Mouse (Mus musculus): ENCODE results near the gene Fiz1. TPM values are rescaled to one million over a fixed set of nuclear protein-coding genes. Genes with fewer than 3 reads are reported as not detected.

Fiz1 gene
- total RNA-seq, 4 experiments from 2014 or later: 22.4 to 25.7 (median 24.6) TPM

Other genes with a start within 250 kb of the Fiz1 start
- gene Fam71e2, start 243.4 kb downstream of the Fiz1 start, total RNA-seq (2022): not detected
- not detected for gene Il11, start 231.8 kb downstream of the Fiz1 start, total RNA-seq (2022)
- not detected for gene Tmem190, start 231.8 kb downstream of the Fiz1 start, total RNA-seq (2022)
- 10 to 100 TPM in 1 of 4 experiments, 1 to 10 TPM in 3; 6.0 to 12.3 (median 7.4) TPM for gene Tmem238, start 225.0 kb downstream of the Fiz1 start, total RNA-seq (2022)
- 100 to 1,000 TPM; 347 to 558 (median 433) TPM for gene Rpl28, start 221.8 kb downstream of the Fiz1 start, total RNA-seq (2022)
- gene Ube2s, start 202.1 kb downstream of the Fiz1 start, total RNA-seq (2022): 100 to 1,000 TPM in 1 of 4 experiments, 10 to 100 TPM in 3; 92.3 to 102 (median 95.8) TPM
- not detected for gene Shisa7, start 170.0 kb downstream of the Fiz1 start, total RNA-seq (2022)
- gene Isoc2b, start 144.4 kb downstream of the Fiz1 start, total RNA-seq (2022): 1 to 10 TPM; 3.5 to 5.0 (median 3.8) TPM
- gene Isoc2a, start 137.5 kb downstream of the Fiz1 start, total RNA-seq (2022): 10 to 100 TPM; 23.6 to 32.4 (median 28.2) TPM
- under 1 TPM in 3 of 4 experiments, not detected in 1; 0.29 to 0.81 (median 0.48) TPM for gene Gm36210, start 108.2 kb downstream of the Fiz1 start, total RNA-seq (2022)
- gene Zfp628, start 99.5 kb downstream of the Fiz1 start, total RNA-seq (2022): 10 to 100 TPM in 2 of 4 experiments, 1 to 10 TPM in 2; 8.3 to 10.7 (median 9.7) TPM
- 1 to 10 TPM; 4.2 to 5.2 (median 4.6) TPM for gene Nat14, start 92.7 kb downstream of the Fiz1 start, total RNA-seq (2022)
- 1 to 10 TPM; 1.9 to 4.6 (median 2.5) TPM for gene Ssc5d, start 88.9 kb downstream of the Fiz1 start, total RNA-seq (2022)
- gene Sbk2, start 50.3 kb downstream of the Fiz1 start, total RNA-seq (2022): 10 to 100 TPM; 55.4 to 88.7 (median 62.8) TPM
- 1 to 10 TPM in 3 of 4 experiments, under 1 TPM in 1; 0.58 to 1.6 (median 1.1) TPM for gene Sbk3, start 43.5 kb downstream of the Fiz1 start, total RNA-seq (2022)
- 1 to 10 TPM; 7.1 to 9.8 (median 8.7) TPM for gene Zfp579, start 18.5 kb downstream of the Fiz1 start, total RNA-seq (2022)
- gene Zfp524, start 282 bp downstream of the Fiz1 start, total RNA-seq (2022): 10 to 100 TPM in 2 of 4 experiments, 1 to 10 TPM in 2; 8.3 to 11.7 (median 10.2) TPM
- not detected for gene Gm44973, start 799 bp upstream of the Fiz1 start, total RNA-seq (2022)
- gene Zfp865, start 5.7 kb upstream of the Fiz1 start, total RNA-seq (2022): 10 to 100 TPM; 12.4 to 16.3 (median 13.7) TPM
- not detected for gene Ccdc106, start 5.9 kb upstream of the Fiz1 start, total RNA-seq (2022)
- gene 4632433K11Rik, start 19.4 kb upstream of the Fiz1 start, total RNA-seq (2022): not detected
- gene Zfp784, start 23.7 kb upstream of the Fiz1 start, total RNA-seq (2022): 1 to 10 TPM; 2.3 to 3.0 (median 2.7) TPM
- gene Zfp580, start 36.8 kb upstream of the Fiz1 start, total RNA-seq (2022): 1 to 10 TPM; 1.5 to 3.7 (median 3.1) TPM
- gene U2af2, start 47.4 kb upstream of the Fiz1 start, total RNA-seq (2022): 10 to 100 TPM; 38.2 to 52.9 (median 47.0) TPM
- 100 to 1,000 TPM; 164 to 200 (median 181) TPM for gene Epn1, start 65.5 kb upstream of the Fiz1 start, total RNA-seq (2022)
- not detected for gene Rfpl4, start 102.3 kb upstream of the Fiz1 start, total RNA-seq (2022)
- gene Rasl2-9, start 111.3 kb upstream of the Fiz1 start, total RNA-seq (2022): 1 to 10 TPM; 2.1 to 2.9 (median 2.5) TPM
- gene Vmn1r55, start 135.0 kb upstream of the Fiz1 start, total RNA-seq (2022): not detected
- gene Vmn1r56, start 182.1 kb upstream of the Fiz1 start, total RNA-seq (2022): not detected
- gene Vmn1r57, start 203.8 kb upstream of the Fiz1 start, total RNA-seq (2022): not detected

Data from gastrocnemius, adult 8-10 months (tissue).